Mouse (Mus musculus) liver, embryonic 16.5 days (tissue): ENCODE results near the gene Plau. TPM values are rescaled to one million over a fixed set of nuclear protein-coding genes. Genes with fewer than 3 reads are reported as not detected.

Source experiments
- ATAC-seq: fragments of 200-750 bp; cut with Nextera tagmentation; 2 replicates; pipeline ENCODE4 v1.8.0; 2017; ENCODE audit warnings: low read depth, mild to moderate bottlenecking, moderate number of reproducible peaks, moderate library complexity
- H3K27ac ChIP-seq: fragments of 300-500 bp; sonication (generic); 2 replicates; pipeline ENCODE4 v1.5.1; 2014; ENCODE audit warnings: mild to moderate bottlenecking, low read length
- H3K27me3 ChIP-seq: fragments of 300-500 bp; sonication (generic); 2 replicates; pipeline ENCODE4 v1.6.1; 2014; ENCODE audit warnings: low read depth, low read length, mixed read lengths; ENCODE audit not compliant: control insufficient read depth, insufficient read depth
- H3K36me3 ChIP-seq: fragments of 300-500 bp; sonication (generic); 2 replicates; pipeline ENCODE4 v1.6.1; 2014; ENCODE audit warnings: mild to moderate bottlenecking; ENCODE audit not compliant: control insufficient read depth, insufficient read depth
- H3K4me1 ChIP-seq: fragments of 300-500 bp; sonication (generic); 2 replicates; pipeline ENCODE4 v1.6.1; 2014; ENCODE audit warnings: low read depth, low read length, mixed read lengths; ENCODE audit not compliant: control insufficient read depth
- H3K4me2 ChIP-seq: fragments of 300-500 bp; sonication (generic); 2 replicates; pipeline ENCODE4 v1.6.1; 2014; ENCODE audit warnings: low read depth, low read length, mixed read lengths
- H3K4me3 ChIP-seq: fragments of 300-500 bp; sonication (generic); 2 replicates; pipeline ENCODE4 v1.5.1; 2014; ENCODE audit warnings: low read depth, mild to moderate bottlenecking, low read length
- H3K9ac ChIP-seq: fragments of 300-500 bp; sonication (generic); 2 replicates; pipeline ENCODE4 v1.6.1; 2014; ENCODE audit warnings: low read depth, low read length
- H3K9me3 ChIP-seq: fragments of 300-500 bp; sonication (generic); replicated peaks from 2 replicates; pipeline ENCODE4 v1.6.1; 2016; ENCODE audit warnings: low read length; ENCODE audit not compliant: control insufficient read depth
- WGBS: fragments of 180-500 bp; shearing (Covaris S2); extraction: QIAGEN DNeasy Blood & Tissue Kit; methylation state at CpG from one replicate; pipeline ENCODE4 v1.1.7; 2014; ENCODE audit not compliant: insufficient replicate concordance; 5-methylcytosine and 5-hydroxymethylcytosine counted together
- polyA plus RNA-seq: library from polyadenylated mRNA; unstranded; fragments of >200 nt; fragmentation: Nextera tagmentation; extraction: Ambion mirVana; gene quantifications from 2 replicates; pipeline ENCODE4 v1.2.1, GENCODE M21; 2015

Gene Plau
- polyA plus RNA-seq, 1 experiment from 2014 or later: 1.2 TPM

DNA sequence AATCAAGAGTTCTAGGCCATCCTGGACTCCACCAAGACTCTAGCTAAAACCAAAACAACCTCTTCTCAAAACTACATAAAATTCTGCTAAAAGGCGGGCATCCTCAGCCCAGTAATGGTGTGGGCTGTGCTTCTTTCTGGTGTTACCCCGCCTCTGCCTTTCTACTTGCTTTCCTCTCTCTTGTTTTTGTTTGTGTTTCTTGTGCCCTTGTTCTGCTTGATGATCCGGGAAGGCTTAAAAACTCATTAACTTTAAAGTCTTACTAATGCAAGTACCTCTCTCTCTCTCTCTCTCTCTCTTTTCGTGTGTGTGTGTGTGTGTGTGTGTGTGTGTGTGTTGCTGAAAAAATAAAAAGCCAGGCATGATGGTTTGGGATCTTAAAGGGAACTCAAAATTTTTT, 13.3 kb downstream of the Plau start:
- Histone ChIP-seq H3K27ac (no peak overlapping the region), H3K4me1 (no peaks in the 10 kb centered on the region), H3K27me3 (no peaks in the 10 kb centered on the region), H3K4me2 (no peak overlapping the region), H3K4me3 (no peak overlapping the region), H3K9me3 (no peaks in the 10 kb centered on the region), H3K9ac (no peak overlapping the region), H3K36me3 (no peaks in the 10 kb centered on the region)
- WGBS: 59% methylated on average over 4 of the region's 4 CpGs
- no peak for ATAC-seq

DNA sequence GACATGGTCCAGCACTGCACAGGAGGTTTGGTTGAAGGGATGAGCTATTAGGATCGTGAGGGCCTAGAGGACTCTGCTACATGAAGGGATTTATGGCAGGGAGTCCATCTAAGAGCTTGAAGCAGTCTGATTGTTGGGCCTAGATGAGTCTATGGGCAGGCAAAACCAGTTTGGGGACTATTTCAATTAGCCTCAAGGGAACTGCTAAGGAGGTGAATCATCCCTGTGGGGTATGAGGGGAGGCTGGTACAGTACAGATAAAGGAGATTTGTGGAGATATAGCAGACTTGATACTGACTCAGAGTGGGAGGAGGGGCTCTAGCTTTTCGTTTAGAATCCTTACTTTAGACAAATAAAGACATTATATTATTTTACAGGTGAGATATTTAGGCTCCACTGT, 14.0 kb downstream of the Plau start:
- Histone ChIP-seq H3K4me2 (no peak overlapping the region), H3K36me3 (no peaks in the 10 kb centered on the region), H3K4me3 (no peak overlapping the region), H3K9ac (no peak overlapping the region), H3K27me3 (no peaks in the 10 kb centered on the region), H3K9me3 (no peaks in the 10 kb centered on the region), H3K27ac (no peak overlapping the region), H3K4me1 (no peaks in the 10 kb centered on the region)
- 55% methylated on average over 2 of the region's 2 CpGs for WGBS
- no peak for ATAC-seq

DNA sequence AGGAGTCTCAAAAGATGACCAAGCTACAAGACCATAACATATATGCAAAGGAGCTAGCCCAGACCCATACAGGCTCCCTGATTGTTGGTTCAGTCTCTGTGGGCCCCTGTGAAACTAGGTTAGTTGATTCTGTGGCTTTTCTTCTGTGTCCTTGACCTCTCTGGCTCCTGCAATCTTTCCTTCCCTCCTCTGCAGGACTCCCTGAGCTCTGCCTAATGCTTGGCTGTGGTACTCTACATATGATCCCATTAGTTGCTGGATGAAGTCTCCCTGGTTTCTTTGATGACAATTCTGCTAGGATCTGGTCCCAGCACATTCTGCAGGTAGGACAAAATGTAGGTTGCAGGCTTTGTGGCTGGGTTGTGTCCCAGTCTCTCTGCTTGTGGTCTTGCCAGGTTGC, 15.3 kb downstream of the Plau start:
- no peak overlapping the region for H3K27ac ChIP-seq
- H3K27me3 ChIP-seq: no peaks in the 10 kb centered on the region
- no peak for ATAC-seq
- H3K36me3 ChIP-seq: no peaks in the 10 kb centered on the region
- no peak overlapping the region for H3K4me2 ChIP-seq
- H3K9me3 ChIP-seq: no peaks in the 10 kb centered on the region
- no peak overlapping the region for H3K4me3 ChIP-seq
- no peaks in the 10 kb centered on the region for H3K4me1 ChIP-seq
- no peak overlapping the region for H3K9ac ChIP-seq

DNA sequence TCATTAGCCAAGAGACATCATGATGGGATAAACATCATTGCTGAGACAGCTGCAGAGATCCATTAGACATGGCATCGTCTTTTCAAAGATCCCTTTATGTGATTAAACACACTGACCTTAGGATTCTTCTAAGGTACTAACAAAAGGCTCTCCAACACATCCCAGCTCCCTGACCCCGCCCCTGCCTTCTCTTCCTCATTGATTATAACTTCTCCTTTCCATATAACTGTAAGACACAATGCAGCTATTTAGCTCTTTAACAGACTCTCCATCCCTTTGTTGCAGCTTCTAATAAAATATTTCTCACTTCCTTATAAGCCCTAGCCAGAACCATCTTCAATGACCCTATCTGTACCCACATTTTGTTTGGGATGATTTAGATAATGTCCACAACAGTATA, 24.7 kb downstream of the Plau start:
- Histone ChIP-seq H3K27me3 (no peaks in the 10 kb centered on the region), H3K4me2 (no peak overlapping the region), H3K4me1 (no peaks in the 10 kb centered on the region), H3K9me3 (no peaks in the 10 kb centered on the region), H3K27ac (no peak overlapping the region), H3K36me3 (no peaks in the 10 kb centered on the region), H3K9ac (no peak overlapping the region), H3K4me3 (no peak overlapping the region)
- no peak for ATAC-seq
- WGBS: 57% methylated on average over 2 of the region's 2 CpGs

DNA sequence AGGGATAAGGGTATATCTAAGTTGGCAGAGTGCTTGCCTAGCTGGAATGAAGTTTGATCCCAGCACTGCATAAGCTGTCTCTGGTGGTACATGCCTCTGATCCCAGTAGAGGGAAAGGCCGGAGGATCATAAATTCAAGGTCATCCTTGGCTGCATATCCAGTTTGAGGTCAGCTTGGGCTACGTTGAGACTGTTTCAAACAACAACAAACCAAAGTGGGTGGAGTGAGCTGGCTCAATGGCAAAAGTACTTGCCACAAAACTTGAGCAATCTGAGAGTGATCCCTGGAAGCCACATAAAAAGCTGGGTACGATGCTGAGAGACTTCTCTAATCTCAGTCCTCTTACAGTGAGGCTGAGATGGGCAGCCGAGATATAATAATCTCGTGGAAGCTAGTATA, 25.1 kb downstream of the Plau start:
- H3K9me3 ChIP-seq: no peaks in the 10 kb centered on the region
- no peaks in the 10 kb centered on the region for H3K27me3 ChIP-seq
- H3K9ac ChIP-seq: no peak overlapping the region
- H3K4me3 ChIP-seq: no peak overlapping the region
- no peaks in the 10 kb centered on the region for H3K4me1 ChIP-seq
- ATAC-seq: no peak
- H3K36me3 ChIP-seq: no peaks in the 10 kb centered on the region
- 49% methylated on average over 5 of the region's 5 CpGs for WGBS
- H3K27ac ChIP-seq: no peak overlapping the region
- no peak overlapping the region for H3K4me2 ChIP-seq

DNA sequence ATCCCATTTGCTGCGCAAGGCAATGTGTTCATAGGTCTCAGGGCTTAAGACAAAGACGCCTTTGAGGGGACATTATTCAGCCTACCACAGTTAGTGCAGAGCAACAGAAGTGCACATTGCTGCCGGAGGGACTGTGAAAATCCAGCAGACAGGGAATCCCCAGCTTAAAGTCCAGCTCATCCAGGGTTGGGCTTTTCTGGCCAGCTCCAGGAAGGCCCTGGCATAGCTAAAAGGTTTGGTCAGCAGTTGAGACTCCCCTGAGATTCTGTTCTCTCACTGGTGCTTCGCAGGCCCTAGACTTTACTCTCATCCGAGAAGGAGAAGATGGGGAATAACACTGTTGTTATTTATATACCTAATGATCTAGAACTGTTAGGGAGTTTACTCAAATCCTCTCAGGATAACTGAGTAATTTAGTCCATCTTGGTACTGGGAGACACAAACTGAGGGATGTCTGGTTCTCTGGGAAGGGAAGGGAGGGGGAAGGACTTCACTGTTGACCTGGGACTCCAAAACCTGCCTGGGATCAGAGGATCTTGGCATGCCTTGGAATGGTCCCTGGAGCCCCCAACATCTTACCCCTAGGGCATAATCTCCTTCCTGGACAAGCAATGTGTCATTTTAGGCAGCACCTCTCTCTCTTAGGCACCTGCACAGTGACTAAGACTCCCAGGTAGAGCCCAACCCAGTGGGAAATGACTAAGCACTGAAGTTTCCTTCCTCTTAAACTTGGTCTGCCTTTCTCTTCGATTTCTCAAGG, 27.0 kb downstream of the Plau start:
- no peak for ATAC-seq
- WGBS: 61% methylated on average over 6 of the region's 6 CpGs
- H3K9ac ChIP-seq: no peak overlapping the region
- no peak overlapping the region for H3K4me2 ChIP-seq
- H3K9me3 ChIP-seq: no peaks in the 10 kb centered on the region
- H3K4me1 ChIP-seq: no peaks in the 10 kb centered on the region
- H3K4me3 ChIP-seq: no peak overlapping the region
- no peaks in the 10 kb centered on the region for H3K36me3 ChIP-seq
- no peaks in the 10 kb centered on the region for H3K27me3 ChIP-seq
- H3K27ac ChIP-seq: no peak overlapping the region

DNA sequence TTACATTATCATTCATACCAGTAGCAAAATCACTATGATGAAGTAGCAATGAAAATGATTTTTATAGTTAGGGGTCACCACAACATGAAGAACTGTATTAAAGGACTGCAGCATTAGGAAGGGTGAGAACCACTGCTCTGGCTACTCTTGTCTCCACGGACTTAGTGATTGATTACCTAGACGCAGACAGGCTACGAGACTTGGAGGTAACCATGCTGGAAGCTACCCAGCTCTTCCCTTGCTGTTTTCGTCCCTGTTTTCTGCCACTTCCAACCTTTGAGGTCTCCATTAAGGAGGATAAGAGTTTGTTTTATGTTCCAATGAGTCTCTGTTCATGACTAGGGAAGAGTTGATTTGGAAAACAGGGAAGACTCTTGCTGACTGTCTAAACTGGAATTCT, 27.7 kb downstream of the Plau start:
- H3K36me3 ChIP-seq: no peaks in the 10 kb centered on the region
- no peaks in the 10 kb centered on the region for H3K4me1 ChIP-seq
- 59% methylated on average over 4 of the region's 4 CpGs for WGBS
- no peak overlapping the region for H3K9ac ChIP-seq
- H3K9me3 ChIP-seq: no peaks in the 10 kb centered on the region
- H3K4me3 ChIP-seq: no peak overlapping the region
- no peak overlapping the region for H3K27ac ChIP-seq
- H3K27me3 ChIP-seq: no peaks in the 10 kb centered on the region
- no peak overlapping the region for H3K4me2 ChIP-seq
- ATAC-seq: no peak

DNA sequence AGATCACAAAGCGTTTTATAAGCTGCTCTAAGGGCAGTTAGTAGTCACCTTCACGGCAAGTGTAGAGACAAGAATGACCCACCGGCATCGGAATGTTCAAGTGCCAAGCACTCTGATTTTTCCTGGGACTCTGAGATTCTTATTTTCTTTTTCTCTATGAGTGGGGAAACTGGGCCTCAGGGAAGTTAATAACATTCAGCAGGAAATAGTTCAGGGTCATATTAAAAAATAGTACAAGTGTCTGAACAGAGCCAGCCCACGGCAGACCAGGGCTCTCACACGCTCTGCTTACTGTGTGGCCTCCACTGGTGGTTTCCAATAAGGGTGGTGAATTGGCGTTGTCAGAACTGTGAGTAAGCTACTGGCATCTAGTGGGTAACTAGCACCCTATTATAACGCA, 29.1 kb downstream of the Plau start:
- Histone ChIP-seq H3K9me3 (no peaks in the 10 kb centered on the region), H3K27me3 (no peaks in the 10 kb centered on the region), H3K27ac (no peak overlapping the region), H3K9ac (no peak overlapping the region), H3K4me1 (no peaks in the 10 kb centered on the region), H3K36me3 (no peaks in the 10 kb centered on the region), H3K4me3 (no peak overlapping the region), H3K4me2 (no peak overlapping the region)
- WGBS: 73% methylated on average over 8 of the region's 8 CpGs
- ATAC-seq: no peak

DNA sequence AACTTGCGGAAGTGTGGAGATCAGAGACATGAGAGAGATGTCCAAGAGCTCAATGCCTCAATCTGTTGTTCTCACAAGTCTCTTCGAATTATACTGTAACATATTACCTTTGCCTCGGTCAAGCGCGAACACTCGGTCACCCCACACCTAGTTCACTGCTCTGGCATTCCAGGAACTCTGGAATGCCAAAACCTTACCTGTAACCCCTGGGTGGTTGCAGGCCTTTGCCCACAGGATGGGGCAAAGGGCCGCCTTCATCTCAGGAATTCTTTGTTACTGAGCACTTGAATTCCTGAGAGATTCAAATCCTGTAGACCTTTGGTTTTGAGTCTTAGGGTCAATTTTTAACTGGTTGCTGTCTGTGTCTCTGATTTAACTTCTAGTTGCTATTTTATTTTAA, 29.9 kb downstream of the Plau start:
- no peak overlapping the region for H3K4me2 ChIP-seq
- no peaks in the 10 kb centered on the region for H3K9me3 ChIP-seq
- no peak overlapping the region for H3K27ac ChIP-seq
- ATAC-seq: no peak
- H3K27me3 ChIP-seq: no peaks in the 10 kb centered on the region
- no peaks in the 10 kb centered on the region for H3K36me3 ChIP-seq
- no peak overlapping the region for H3K9ac ChIP-seq
- 74% methylated on average over 7 of the region's 7 CpGs for WGBS
- no peaks in the 10 kb centered on the region for H3K4me1 ChIP-seq
- no peak overlapping the region for H3K4me3 ChIP-seq
